Mouse (Mus musculus) adrenal gland, adult (tissue): ENCODE measurements around the gene Hoxd3.

Experiments used
- DNase-seq, 2 experiments: peaks; one replicate each; pipeline ENCODE4 v3.0.0; 2022 to 2023; ENCODE audit warnings: low spot score in 1 of 2; ENCODE audit not compliant: inconsistent age in 2 of 2

Gene Hoxd3

GRCm38 (mm10) chr2:74726551-74726950, 14.8 kb downstream of the Hoxd3 start, which contains the start of gene Gm28230:
TSS of gene Gm28230 (plus strand) at chr2:74726728.
- DNase-seq: peak in 1 of 2 experiments; percentile 69

- no peak for DNase-seq
Observed at GRCm38 (mm10) chr2:74726973-74727639, 15.4 kb downstream of the Hoxd3 start.

- no peak for DNase-seq
Observed at GRCm38 (mm10) chr2:74727640-74728302, 16.0 kb downstream of the Hoxd3 start.

- DNase-seq: no peak
Observed at GRCm38 (mm10) chr2:74728303-74728680, 16.6 kb downstream of the Hoxd3 start.

- no peak for DNase-seq
Observed at GRCm38 (mm10) chr2:74730331-74730730, 18.6 kb downstream of the Hoxd3 start.

GRCm38 (mm10) chr2:74731055-74731454, 19.3 kb downstream of the Hoxd3 start:
- DNase-seq: no peak

- DNase-seq: no peak
Observed at GRCm38 (mm10) chr2:74731799-74732512, 20.2 kb downstream of the Hoxd3 start.

GRCm38 (mm10) chr2:74732513-74733316, 21.0 kb downstream of the Hoxd3 start:
- DNase-seq: no peak

DNA sequence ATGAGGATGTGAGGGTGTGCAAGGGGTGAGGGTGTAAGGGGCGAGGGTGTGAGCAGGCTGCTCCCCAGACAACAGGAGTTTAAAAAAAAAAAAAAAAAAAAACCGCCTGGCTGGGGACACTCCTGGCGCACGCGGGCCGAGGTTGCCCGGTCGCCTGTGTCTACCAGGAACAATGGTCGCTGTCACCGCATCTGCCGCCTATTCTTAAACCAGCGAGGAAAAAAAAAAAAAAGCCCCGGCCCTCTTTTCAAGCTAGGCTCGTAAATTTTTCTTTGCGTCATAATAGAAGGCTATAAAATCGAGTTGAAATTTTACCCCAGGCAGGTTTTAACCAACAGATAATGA, 21.6 kb downstream of the Hoxd3 start:
- DNase-seq: no peak

DNA sequence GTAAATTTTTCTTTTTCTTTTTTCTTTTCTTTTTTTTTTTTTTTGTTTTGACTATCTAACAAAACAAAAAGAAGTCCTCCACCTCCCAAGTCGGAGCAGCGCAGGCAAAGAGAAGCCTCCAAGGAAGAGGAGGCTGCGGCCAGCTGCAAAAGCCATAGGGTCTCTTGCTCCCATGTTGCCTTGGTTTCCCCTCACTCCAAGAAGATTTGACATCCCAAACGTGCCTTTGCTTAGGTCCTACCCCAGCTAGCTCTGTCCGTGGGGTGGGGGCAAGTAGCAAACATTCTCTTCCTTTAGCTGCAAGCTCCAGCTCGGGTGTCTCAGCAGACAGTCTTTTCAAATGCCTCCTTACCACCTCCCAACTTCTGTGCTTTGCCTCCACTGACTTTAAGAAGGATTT, 22.0 kb downstream of the Hoxd3 start:
- no peak for DNase-seq

- no peak for DNase-seq
Observed at GRCm38 (mm10) chr2:74734451-74734850, 22.7 kb downstream of the Hoxd3 start.

DNA sequence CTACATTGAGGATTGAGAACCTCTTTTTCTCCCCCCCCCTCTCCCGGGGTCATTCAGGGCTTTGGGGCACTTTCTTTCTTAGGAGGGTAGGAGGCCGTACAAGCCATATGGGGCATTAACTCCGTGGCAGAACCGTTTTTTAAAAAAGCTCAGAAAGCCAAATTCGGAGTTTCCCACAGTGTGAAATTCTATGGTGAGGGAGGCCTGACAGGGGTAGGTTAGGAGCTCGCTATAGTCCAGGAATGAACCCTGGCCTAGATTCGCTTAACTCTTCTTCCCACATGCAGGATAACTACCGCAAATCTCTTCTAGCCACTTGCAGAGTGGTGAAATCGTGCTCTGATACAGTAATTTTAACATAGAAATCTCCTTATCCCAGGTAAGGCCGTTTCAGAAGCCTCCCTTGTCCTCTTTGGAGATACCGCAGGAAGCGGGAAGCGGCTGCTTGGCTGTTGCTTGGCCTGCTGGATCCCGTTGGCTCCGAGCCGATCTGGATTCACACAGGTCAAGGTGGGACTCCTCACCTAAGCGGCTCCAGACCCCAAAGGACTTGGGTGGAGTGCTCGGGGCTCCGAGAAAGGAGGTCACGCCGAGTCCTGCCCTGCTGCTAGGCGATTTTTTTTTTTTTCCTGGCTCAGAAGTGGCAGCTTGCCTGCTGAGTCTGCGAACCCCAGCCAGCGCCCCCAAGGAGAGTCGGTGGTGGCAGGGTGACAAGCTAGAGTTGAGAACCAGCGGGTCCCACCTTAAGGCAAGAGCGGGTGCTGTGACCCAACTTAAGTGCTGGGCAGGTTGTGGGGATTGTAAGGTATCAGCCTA, 23.5 kb downstream of the Hoxd3 start:
- DNase-seq: no peak

- no peak for DNase-seq
Observed at GRCm38 (mm10) chr2:74735851-74736687, 24.3 kb downstream of the Hoxd3 start.

- DNase-seq: no peak
Observed at GRCm38 (mm10) chr2:74736688-74737577, 25.2 kb downstream of the Hoxd3 start.

GRCm38 (mm10) chr2:74737578-74738070, 25.9 kb downstream of the Hoxd3 start:
- DNase-seq: no peak

DNA sequence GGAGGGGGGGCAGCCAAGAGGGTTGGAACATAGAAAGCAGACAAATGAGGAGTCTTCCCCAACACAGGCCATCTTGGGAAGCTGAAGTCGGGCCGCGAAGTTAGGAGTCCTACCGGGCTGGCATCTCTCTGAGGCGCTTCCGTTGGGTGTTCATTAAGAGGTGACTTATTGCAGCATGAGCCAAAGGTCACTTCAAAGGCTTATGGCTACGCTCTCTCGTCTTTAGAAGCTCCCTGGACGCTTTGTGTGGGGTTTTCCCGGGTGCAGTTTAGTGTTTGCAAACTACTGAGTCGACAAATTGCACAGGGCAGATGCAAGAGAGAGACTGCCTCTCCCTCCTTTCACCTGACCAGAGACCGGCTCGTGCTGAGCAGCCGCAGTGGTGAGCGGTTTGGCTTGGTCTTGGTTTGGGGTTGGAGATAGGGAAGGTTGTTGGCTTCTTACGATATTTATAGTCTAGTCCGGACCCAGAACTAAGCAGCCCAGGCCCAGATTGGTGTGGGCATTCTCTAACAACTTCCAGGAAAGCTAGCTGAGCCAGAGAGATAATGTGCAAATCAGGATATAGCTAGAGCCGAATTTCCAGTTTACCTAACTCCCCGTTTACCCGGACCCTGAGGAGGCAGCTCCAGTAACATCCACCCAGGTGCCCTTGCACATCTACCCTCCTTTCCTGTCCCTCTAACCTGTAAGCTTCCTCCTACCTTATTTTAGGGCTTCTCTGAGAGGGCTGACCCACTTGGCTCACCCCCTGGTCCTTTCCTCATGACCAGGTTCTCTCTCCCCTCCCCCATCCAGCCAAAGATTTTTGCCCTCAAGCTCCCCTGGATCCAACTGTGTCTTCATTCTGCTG, 27.1 kb downstream of the Hoxd3 start:
- no peak for DNase-seq

- DNase-seq: no peak
Observed at GRCm38 (mm10) chr2:74739476-74739800, 27.7 kb downstream of the Hoxd3 start.

GRCm38 (mm10) chr2:74739869-74740268, 28.1 kb downstream of the Hoxd3 start:
- DNase-seq: no peak
